Comparison of ENCODE assay signal across 27 mouse cellular contexts in the genomic region with DNA sequence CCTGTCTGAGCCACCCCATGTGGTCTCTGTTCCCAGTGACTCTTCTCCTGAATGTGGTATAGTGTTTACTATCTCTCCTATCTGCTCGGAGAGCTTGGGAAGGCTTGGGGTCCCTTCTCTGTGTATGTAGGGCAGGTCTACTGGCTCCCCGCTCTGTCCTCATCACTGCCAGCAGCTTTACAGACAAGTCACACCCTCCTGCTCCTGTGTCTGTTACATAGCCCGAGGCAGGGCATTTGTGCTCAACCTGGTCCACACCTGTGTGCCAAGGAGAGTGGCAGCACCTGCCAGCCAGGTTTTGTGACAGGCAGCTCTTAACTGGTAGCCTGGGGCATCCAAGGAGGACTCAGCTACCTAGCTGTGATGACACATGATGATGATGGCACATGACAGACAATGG. TPM values are rescaled to one million over a fixed set of nuclear protein-coding genes. Genes with fewer than 3 reads are reported as not detected.
DNase-seq lines count a peak whose midpoint lies in the region; ATAC-seq and TF ChIP-seq lines count a peak whose summit lies in the region.
"Had no signal": no experiment of that assay in that cellular context is flagged by ENCODE, and none has a peak within 500 bp of the region (broad histone marks: within the 10 kb centered on the region; RNA-seq: fewer than 3 reads in every experiment).

No protein-coding gene starts in this region.

- peak; percentile 34; the same call in 1 of the 2 replicates for ATAC-seq in cerebellum, adult (ENCODE audit: insufficient number of reproducible peaks, low FRiP score, low TSS enrichment)
- ATAC-seq: activated CD4-positive, CD25-positive, alpha-beta regulatory T cell, adult 4 months; forebrain, embryonic 13.5 days; forebrain, embryonic 16.5 days; hindbrain, embryonic 16.5 days; intestine, embryonic 15.5 days had no signal

- no peaks in the 10 kb centered on the region for H3K27me3 ChIP-seq in cerebellum, adult 2 months (ENCODE audit: control insufficient read depth, insufficient read depth, low read length)
- H3K27me3 ChIP-seq: forebrain, embryonic 13.5 days; heart, embryonic 12.5 days; heart, embryonic 15.5 days; hindbrain, embryonic 13.5 days; intestine, embryonic 15.5 days had no signal

- no peak for TF ChIP-seq POLR2A in cerebellum, adult 2 months (IDR thresholded peaks at IDR 0.05; ENCODE audit: borderline replicate concordance, insufficient read depth, low read length)

- intact Hi-C loops in left cerebral cortex, adult 2 months (cut with DNase I): no loop called here

- no peak overlapping the region for H3K4me3 ChIP-seq in cerebellum, adult 2 months (replicated peaks; ENCODE audit: insufficient read depth, low read depth, low read length)
- H3K4me3 ChIP-seq in left cerebral cortex, adult 2 months: no peak overlapping the region
- H3K4me3 ChIP-seq: forebrain, embryonic 10.5 days; forebrain, embryonic 13.5 days; heart, embryonic 12.5 days; heart, embryonic 15.5 days; hindbrain, embryonic 10.5 days; hindbrain, embryonic 13.5 days; intestine, embryonic 15.5 days had no signal

- no peak for TF ChIP-seq CTCF in cerebellum, adult 2 months (IDR thresholded peaks at IDR 0.05; ENCODE audit: borderline replicate concordance, insufficient read depth, low read depth, low read length)
- no peak for TF ChIP-seq CTCF in left cerebral cortex, adult 2 months (IDR thresholded peaks at IDR 0.05)

- peaks cover 49% of the 10 kb centered on the region for H3K4me1 ChIP-seq in cerebellum, adult 2 months (ENCODE audit: control insufficient read depth, insufficient read depth, low read length)
- H3K4me1 ChIP-seq: forebrain, embryonic 10.5 days; intestine, embryonic 15.5 days had no signal

- DNase-seq in cerebellum, postnatal 4 days (ENCODE audit: low spot score in 2 of 2): no peak
- peak; percentile 59 to 75 for DNase-seq in cerebellum, adult 2 months
- peak; percentile 83 for DNase-seq in cerebellum, adult 9-11 months
- peak; percentile 69 to 70 for DNase-seq in cerebellum, postnatal 25 days
- DNase-seq in right cerebral cortex, postnatal 25 days: no peak
- DNase-seq in left cerebral cortex, adult 2 months (ENCODE audit: extremely low spot score in 1 of 2, low spot score in 2 of 2): no peak
- DNase-seq in thymus, postnatal 25 days: no peak
- DNase-seq: adrenal gland, postnatal 10 days; adrenal gland, postnatal 36 days; embryo, embryonic 11 days; gastrocnemius, postnatal 25 days; heart, adult 18-20 months; heart, postnatal 10 days; heart, postnatal 36 days; kidney, adult 11 months; kidney, adult 8-10 months had no signal

- H3K27ac ChIP-seq in cerebellum, adult 2 months (ENCODE audit: insufficient read depth, low read length): peak overlapping the region; percentile 99
- H3K27ac ChIP-seq in left cerebral cortex, adult 2 months: no peak overlapping the region
- H3K27ac ChIP-seq: forebrain, embryonic 10.5 days; forebrain, embryonic 13.5 days; heart, embryonic 15.5 days; hindbrain, embryonic 10.5 days; hindbrain, embryonic 13.5 days; intestine, embryonic 15.5 days had no signal

- WGBS in cerebellum, adult 2 months: 20% methylated on average over 3 of the region's 3 CpGs

RNA-seq across cellular contexts. Expression of a gene that starts 21.8 kb away (rescaled TPM):
- polyA plus RNA-seq in cerebellum, adult 2 months (2012; rRNA removed): 101 and 106 TPM in 2 replicates
- 10 to 100 TPM; 54.9 to 57.3 TPM for total RNA-seq in left cerebral cortex, adult 2 months (2021)

RNA-seq across cellular contexts. Expression of a gene that starts 22.1 kb away (rescaled TPM):
- polyA plus RNA-seq in cerebellum, adult 2 months (2012; rRNA removed): 80.2 and 88.0 TPM in 2 replicates
- total RNA-seq in left cerebral cortex, adult 2 months (2021): 10 to 100 TPM; 78.0 to 79.1 TPM

RNA-seq across cellular contexts. Expression of a gene that starts 49.1 kb away (rescaled TPM):
- polyA plus RNA-seq in cerebellum, adult 2 months (2012; rRNA removed): 60.9 and 63.5 TPM in 2 replicates
- 10 to 100 TPM; 31.1 to 34.4 TPM for total RNA-seq in left cerebral cortex, adult 2 months (2021)

Comparison
In these comparisons a context has a peak if more than half of its experiments do, and no peak if none do; other contexts are left out.
1. DNase-seq: peak in cerebellum, adult 2 months (2 of 2), cerebellum, adult 9-11 months (single experiment) and cerebellum, postnatal 25 days (2 of 2); none in cerebellum, postnatal 4 days (0 of 2), right cerebral cortex, postnatal 25 days (single experiment), left cerebral cortex, adult 2 months (0 of 2) and thymus, postnatal 25 days (single experiment).